Mouse (Mus musculus) forebrain, embryonic 11.5 days (tissue): Measurements from ENCODE around the gene Id1. TPM values are rescaled to one million over a fixed set of nuclear protein-coding genes. Genes with fewer than 3 reads are reported as not detected.
A peak's percentile ranks its signal among the peaks of the same experiment; 100 is the strongest.

Experiments used
- ATAC-seq: fragments of 200-750 bp; cut with Nextera tagmentation; replicated peaks from 2 replicates; pipeline ENCODE4 v1.8.0; 2017; ENCODE audit warnings: moderate TSS enrichment; ENCODE audit not compliant: low FRiP score
- DNase-seq: peaks from one replicate; pipeline ENCODE4 v3.0.0-alpha.2; 2017; ENCODE audit warnings: low spot score
- H3K27ac ChIP-seq: fragments of 300-500 bp; sonication (generic); 2 replicates; pipeline ENCODE4 v1.5.1; 2014; ENCODE audit warnings: low read depth, low read length
- H3K27me3 ChIP-seq: fragments of 300-500 bp; sonication (generic); 2 replicates; pipeline ENCODE4 v1.6.1; 2014; ENCODE audit warnings: mild to moderate bottlenecking, low read length, mixed read lengths; ENCODE audit not compliant: control insufficient read depth, insufficient read depth
- H3K36me3 ChIP-seq: fragments of 300-500 bp; sonication (generic); 2 replicates; pipeline ENCODE4 v1.6.1; 2014; ENCODE audit warnings: mild to moderate bottlenecking, low read length, moderate library complexity, mixed read lengths; ENCODE audit not compliant: control insufficient read depth, insufficient read depth
- H3K4me1 ChIP-seq: fragments of 300-500 bp; sonication (generic); replicated peaks from 2 replicates; pipeline ENCODE4 v1.6.1; 2014; ENCODE audit warnings: low read length, mixed read lengths; ENCODE audit not compliant: control insufficient read depth, insufficient read depth
- H3K4me2 ChIP-seq: fragments of 300-500 bp; sonication (generic); 2 replicates; pipeline ENCODE4 v1.6.1; 2014; ENCODE audit warnings: low read depth, mild to moderate bottlenecking, low read length, moderate library complexity, mixed read lengths; ENCODE audit not compliant: severe bottlenecking
- H3K4me3 ChIP-seq: fragments of 300-500 bp; sonication (generic); 2 replicates; pipeline ENCODE4 v1.5.1; 2014; ENCODE audit warnings: low read depth, low read length
- H3K9ac ChIP-seq: fragments of 300-500 bp; sonication (generic); 2 replicates; pipeline ENCODE4 v1.6.1; 2014; ENCODE audit warnings: low read length
- H3K9me3 ChIP-seq: fragments of 300-500 bp; sonication (generic); 2 replicates; pipeline ENCODE4 v1.6.1; 2016; ENCODE audit warnings: low read length, mixed read lengths; ENCODE audit not compliant: control insufficient read depth
- WGBS: fragments of 180-500 bp; shearing (Covaris S2); extraction: QIAGEN DNeasy Blood & Tissue Kit; methylation state at CpG from one replicate; pipeline ENCODE4 v1.1.7; 2014; 5-methylcytosine and 5-hydroxymethylcytosine counted together
- polyA plus RNA-seq: library from polyadenylated mRNA; unstranded; fragments of >200 nt; fragmentation: Nextera tagmentation; extraction: Ambion mirVana; gene quantifications from 2 replicates; pipeline ENCODE4 v1.2.1, GENCODE M21; 2014

Id1 gene
- polyA plus RNA-seq, 1 experiment from 2014 or later: 53.1 TPM

DNA sequence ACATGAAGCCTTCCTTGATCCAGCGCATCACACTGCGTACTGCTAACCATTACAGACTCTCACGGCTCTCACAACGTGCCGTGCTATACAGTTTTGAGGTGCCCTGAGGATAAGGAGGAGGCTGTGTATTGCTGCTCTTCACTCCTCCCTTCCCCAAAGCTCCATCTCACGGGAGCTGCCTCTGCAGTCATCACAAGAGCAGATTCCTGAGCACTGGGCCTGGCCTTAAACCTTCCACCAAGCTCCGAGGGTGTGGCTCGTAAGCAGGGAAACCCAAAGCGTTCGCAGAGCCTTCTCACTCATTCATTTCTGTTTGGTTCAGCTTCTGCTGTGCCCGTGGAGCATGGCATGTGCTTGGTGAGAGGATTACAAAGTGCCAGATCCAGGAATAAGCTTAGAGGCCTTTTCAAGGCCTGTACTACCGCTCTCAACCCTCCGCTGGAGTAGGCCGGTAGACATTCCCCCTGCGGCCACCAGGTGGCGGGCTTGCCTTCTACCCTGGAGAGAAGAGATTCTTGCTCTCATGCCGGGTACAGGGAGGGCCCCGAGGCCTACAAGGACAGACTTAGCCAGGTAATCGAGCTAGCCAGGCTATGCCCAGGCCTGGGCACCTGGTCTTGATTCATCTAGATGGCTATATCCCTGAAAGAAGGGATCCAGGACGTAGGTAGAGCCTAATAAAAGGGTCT is 39.4 kb upstream of the Id1 start:
- DNase-seq (peak; percentile 94), ATAC-seq (peak; percentile 76)
- 47% methylated on average over 20 of the region's 20 CpGs for WGBS
- Histone ChIP-seq H3K4me2 (no peak overlapping the region), H3K27ac (no peak overlapping the region), H3K4me1 (no peaks in the 10 kb centered on the region), H3K9me3 (no peaks in the 10 kb centered on the region), H3K27me3 (no peaks in the 10 kb centered on the region), H3K4me3 (no peak overlapping the region), H3K9ac (peak overlapping the region; percentile 30), H3K36me3 (peaks cover 14% of the 10 kb centered on the region; the same call in 1 of the 2 replicates)

DNA sequence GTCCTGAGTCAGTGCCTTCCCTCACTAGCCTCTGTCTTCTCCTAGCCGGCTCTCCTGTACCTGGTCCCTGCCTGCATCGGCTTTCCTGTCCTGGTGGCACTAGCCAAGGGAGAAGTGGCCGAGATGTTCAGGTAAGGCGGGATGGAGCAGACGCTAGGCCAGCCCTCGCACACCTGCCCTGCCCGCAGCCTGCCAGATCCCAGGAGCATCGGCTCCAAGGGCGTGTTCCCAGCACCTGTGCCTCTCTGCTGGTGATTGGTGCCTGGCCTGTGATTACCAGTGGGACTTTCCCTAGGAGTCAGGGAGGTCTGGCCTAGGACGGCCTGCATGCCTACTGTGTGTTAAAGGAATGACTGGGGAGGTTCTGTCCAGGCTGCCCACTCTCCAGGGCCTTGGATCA is 35.9 kb upstream of the Id1 start:
- ATAC-seq (no peak), DNase-seq (no peak)
- H3K4me3 ChIP-seq: no peak overlapping the region
- H3K4me1 ChIP-seq: no peaks in the 10 kb centered on the region
- no peaks in the 10 kb centered on the region for H3K27me3 ChIP-seq
- no peak overlapping the region for H3K9ac ChIP-seq
- H3K9me3 ChIP-seq: no peaks in the 10 kb centered on the region
- H3K27ac ChIP-seq: no peak overlapping the region
- WGBS: 94% methylated on average over 10 of the region's 10 CpGs
- H3K36me3 ChIP-seq: peaks cover 23% of the 10 kb centered on the region; the same call in 1 of the 2 replicates
- no peak overlapping the region for H3K4me2 ChIP-seq

- Histone ChIP-seq H3K4me1 (peaks cover 3% of the 10 kb centered on the region; the same call in 1 of the 2 replicates), H3K4me2 (no peak overlapping the region), H3K36me3 (peaks cover 23% of the 10 kb centered on the region; the same call in 1 of the 2 replicates), H3K9ac (no peak overlapping the region), H3K27me3 (no peaks in the 10 kb centered on the region), H3K9me3 (no peaks in the 10 kb centered on the region), H3K4me3 (no peak overlapping the region), H3K27ac (no peak overlapping the region)
- ATAC-seq: no peak
- WGBS: 89% methylated on average over 8 of the region's 8 CpGs
- no peak for DNase-seq
Measured at GRCm38 (mm10) chr2:152700725-152701124, 35.3 kb upstream of the Id1 start.

DNA sequence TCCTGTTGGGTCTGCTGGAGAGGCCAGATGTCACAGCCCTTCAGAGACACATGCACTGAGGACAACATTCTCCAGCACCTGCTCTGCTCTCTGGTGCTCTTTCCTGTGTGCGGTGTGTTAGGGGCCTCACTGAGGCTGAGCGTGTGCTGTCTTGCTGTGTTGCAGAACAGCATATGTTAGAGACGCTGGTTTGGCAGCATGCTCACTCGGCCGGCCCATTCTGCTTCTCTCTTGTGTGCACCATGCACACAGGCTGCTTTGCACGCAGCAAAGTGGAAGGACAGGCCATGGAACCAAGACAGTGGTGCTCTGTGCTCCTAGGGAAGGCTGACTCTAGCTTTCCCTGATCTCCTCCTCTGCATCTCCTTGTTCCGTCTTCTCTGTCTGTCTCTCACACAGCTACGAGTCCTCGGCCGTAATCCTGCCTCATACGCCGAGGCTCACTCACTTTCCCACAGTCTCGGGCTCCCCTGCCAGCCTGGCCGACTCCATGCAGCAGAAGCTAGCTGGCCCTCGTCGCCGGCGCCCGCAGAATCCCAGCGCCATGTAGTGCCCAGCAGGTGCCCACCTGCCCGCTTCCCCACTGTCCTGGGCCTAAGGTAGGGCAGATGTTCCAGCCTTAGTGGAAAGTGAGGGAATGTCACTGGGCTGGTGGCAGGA is 32.3 kb upstream of the Id1 start:
- no peaks in the 10 kb centered on the region for H3K9me3 ChIP-seq
- no peak overlapping the region for H3K4me2 ChIP-seq
- no peak overlapping the region for H3K9ac ChIP-seq
- H3K36me3 ChIP-seq: peaks cover 23% of the 10 kb centered on the region; the same call in 1 of the 2 replicates
- no peak overlapping the region for H3K4me3 ChIP-seq
- H3K27me3 ChIP-seq: no peaks in the 10 kb centered on the region
- no peak overlapping the region for H3K27ac ChIP-seq
- DNase-seq: no peak
- H3K4me1 ChIP-seq: peaks cover 16% of the 10 kb centered on the region; the same call in 1 of the 2 replicates
- no peak for ATAC-seq
- WGBS: 93% methylated on average over 21 of the region's 21 CpGs

- DNase-seq: no peak
- peaks cover 23% of the 10 kb centered on the region; the same call in 1 of the 2 replicates for H3K36me3 ChIP-seq
- H3K27me3 ChIP-seq: no peaks in the 10 kb centered on the region
- no peak overlapping the region for H3K27ac ChIP-seq
- no peak overlapping the region for H3K4me2 ChIP-seq
- peaks cover 16% of the 10 kb centered on the region; the same call in 1 of the 2 replicates for H3K4me1 ChIP-seq
- no peak for ATAC-seq
- H3K9me3 ChIP-seq: no peaks in the 10 kb centered on the region
- no peak overlapping the region for H3K9ac ChIP-seq
- no peak overlapping the region for H3K4me3 ChIP-seq
- 69% methylated on average over 5 of the region's 5 CpGs for WGBS
Measured at GRCm38 (mm10) chr2:152704256-152704605, 31.8 kb upstream of the Id1 start.

DNA sequence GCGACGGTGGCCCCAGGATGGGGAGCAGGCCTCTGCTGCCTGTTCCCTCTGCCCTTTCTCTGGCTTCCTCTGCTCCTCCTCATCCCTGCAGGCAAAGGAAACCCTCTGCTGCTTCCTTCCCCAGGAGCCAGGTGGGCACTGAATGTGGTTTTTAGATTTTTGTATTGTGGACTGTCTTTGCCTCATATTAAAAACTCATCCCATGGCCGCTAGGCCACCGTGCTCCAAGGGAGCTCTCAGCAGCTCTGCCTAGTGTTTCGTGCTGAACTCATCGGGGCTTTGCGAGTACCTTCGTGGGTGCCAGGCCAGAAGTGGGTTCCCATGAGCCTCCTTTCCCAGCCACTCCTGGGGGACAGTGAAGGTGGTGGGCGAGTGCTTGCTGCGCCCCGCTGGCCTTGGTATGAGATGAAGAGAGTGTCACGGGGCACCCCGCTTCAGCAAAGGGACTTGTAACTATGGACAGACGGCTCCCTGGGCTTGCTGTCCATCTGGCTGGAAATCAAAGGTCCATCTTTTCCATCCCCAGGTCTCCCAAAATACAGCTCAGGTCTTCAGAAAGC is 31.2 kb upstream of the Id1 start:
- DNase-seq: no peak
- Histone ChIP-seq H3K27ac (no peak overlapping the region), H3K4me3 (no peak overlapping the region), H3K36me3 (peaks cover 23% of the 10 kb centered on the region; the same call in 1 of the 2 replicates), H3K9ac (no peak overlapping the region), H3K27me3 (no peaks in the 10 kb centered on the region), H3K4me1 (peaks cover 16% of the 10 kb centered on the region; the same call in 1 of the 2 replicates), H3K9me3 (no peaks in the 10 kb centered on the region), H3K4me2 (no peak overlapping the region)
- WGBS: 91% methylated on average over 14 of the region's 14 CpGs
- no peak for ATAC-seq

- H3K9me3 ChIP-seq: no peaks in the 10 kb centered on the region
- no peak overlapping the region for H3K9ac ChIP-seq
- no peak for DNase-seq
- peaks cover 15% of the 10 kb centered on the region; the same call in 1 of the 2 replicates for H3K36me3 ChIP-seq
- 0 out of 2 replicates have a peak, but pooled peaks have one; percentile 21 for ATAC-seq
- H3K4me1 ChIP-seq: peaks cover 16% of the 10 kb centered on the region; the same call in 1 of the 2 replicates
- H3K4me3 ChIP-seq: no peak overlapping the region
- no peaks in the 10 kb centered on the region for H3K27me3 ChIP-seq
- no peak overlapping the region for H3K4me2 ChIP-seq
- peak overlapping the region; percentile 48; the same call in 1 of the 2 replicates for H3K27ac ChIP-seq
- 77% methylated on average over 22 of the region's 22 CpGs for WGBS
Measured at GRCm38 (mm10) chr2:152705993-152706571, 30.0 kb upstream of the Id1 start.

GRCm38 (mm10) chr2:152707186-152707585 is 28.9 kb upstream of the Id1 start:
- Histone ChIP-seq H3K4me3 (peak overlapping the region; percentile 41), H3K36me3 (peaks cover 8% of the 10 kb centered on the region; the same call in 1 of the 2 replicates), H3K27ac (peak overlapping the region; percentile 79), H3K9ac (peak overlapping the region; percentile 60), H3K4me2 (peak overlapping the region; percentile 80), H3K9me3 (no peaks in the 10 kb centered on the region), H3K4me1 (peaks cover 16% of the 10 kb centered on the region; the same call in 1 of the 2 replicates), H3K27me3 (no peaks in the 10 kb centered on the region)
- WGBS: 25% methylated on average over 7 of the region's 7 CpGs
- DNase-seq: no peak
- no peak; the same call in 1 of the 2 replicates for ATAC-seq
